Mouse (Mus musculus): ENCODE measurements at regions not wholly inside any gene's neighbourhood (a gene's known extent, or its start where the extent isn't known, plus 50 kb on each side); places are given as distances from the start of the nearest gene placed in this dataset.

- no peak for DNase-seq
These were observed 113.0 kb upstream of the Pcgf5 start for GRCm38 (mm10) chr19:36235131-36235530.

- DNase-seq, result no peak
These were observed 111.3 kb upstream of the Pcgf5 start for GRCm38 (mm10) chr19:36236576-36237345.

- no peak for DNase-seq
These were observed 110.4 kb upstream of the Pcgf5 start for GRCm38 (mm10) chr19:36237751-36238150.

GRCm38 (mm10) chr19:36238536-36238935 lies 109.6 kb upstream of the Pcgf5 start:
- no peak for DNase-seq

- no peak for DNase-seq
These were observed 105.7 kb upstream of the Pcgf5 start for GRCm38 (mm10) chr19:36242396-36242795.

GRCm38 (mm10) chr19:36242946-36243345 lies 105.2 kb upstream of the Pcgf5 start:
- no peak for DNase-seq

- no peak for DNase-seq
These were observed 95.6 kb upstream of the Pcgf5 start for GRCm38 (mm10) chr19:36252522-36252921.

GRCm38 (mm10) chr19:36257748-36258538 lies 90.2 kb upstream of the Pcgf5 start:
- DNase-seq, result peak; percentile 53

GRCm38 (mm10) chr19:36261819-36262218 lies 86.3 kb upstream of the Pcgf5 start:
- no peak for DNase-seq

GRCm38 (mm10) chr19:36263923-36264322 lies 84.2 kb upstream of the Pcgf5 start:
- DNase-seq, result no peak

- DNase-seq, result no peak
These were observed 83.7 kb upstream of the Pcgf5 start for GRCm38 (mm10) chr19:36264397-36264796.

- no peak for DNase-seq
These were observed 82.8 kb upstream of the Pcgf5 start for GRCm38 (mm10) chr19:36265276-36265675.

GRCm38 (mm10) chr19:36266346-36266745 lies 81.8 kb upstream of the Pcgf5 start:
- no peak for DNase-seq

- no peak for DNase-seq
These were observed 74.6 kb upstream of the Pcgf5 start for GRCm38 (mm10) chr19:36273466-36273865.

- DNase-seq, result no peak
These were observed 62.6 kb upstream of the Pcgf5 start for GRCm38 (mm10) chr19:36285465-36285864.

GRCm38 (mm10) chr19:36290778-36291177 lies 57.3 kb upstream of the Pcgf5 start:
- DNase-seq, result no peak

GRCm38 (mm10) chr19:36293177-36293969 lies 54.7 kb upstream of the Pcgf5 start:
- no peak for DNase-seq

All from adrenal gland, postnatal 10 days (tissue).